Comparison of ENCODE assay signal across 35 mouse cellular contexts in genomic region chr6:142329201-142329600, GRCm38 (mm10). TPM values are rescaled to one million over a fixed set of nuclear protein-coding genes. Genes with fewer than 3 reads are reported as not detected.
"Had no signal": no experiment of that assay in that cellular context is flagged by ENCODE, and none has a peak within 500 bp of the region (broad histone marks: within the 10 kb centered on the region; RNA-seq: fewer than 3 reads in every experiment).

No protein-coding gene starts in this region.

- H3K27me3 ChIP-seq: embryonic facial prominence, embryonic 12.5 days; embryonic facial prominence, embryonic 13.5 days; embryonic facial prominence, embryonic 15.5 days; forebrain, embryonic 12.5 days; forebrain, embryonic 13.5 days; forebrain, embryonic 15.5 days had no signal

- H3K9ac ChIP-seq: embryonic facial prominence, embryonic 12.5 days; embryonic facial prominence, embryonic 13.5 days; embryonic facial prominence, embryonic 15.5 days; forebrain, embryonic 12.5 days; forebrain, embryonic 13.5 days; forebrain, embryonic 15.5 days; forebrain, postnatal 0 days had no signal

- H3K9me3 ChIP-seq: embryonic facial prominence, embryonic 10.5 days; embryonic facial prominence, embryonic 12.5 days; embryonic facial prominence, embryonic 13.5 days; embryonic facial prominence, embryonic 15.5 days; forebrain, embryonic 10.5 days; forebrain, embryonic 12.5 days; forebrain, embryonic 13.5 days; forebrain, embryonic 15.5 days had no signal

- DNase-seq: cerebellum, adult 9-10 months; cerebellum, adult 9-11 months; cerebellum, postnatal 10 days; cerebellum, postnatal 14 days; cerebellum, postnatal 25 days; cerebellum, postnatal 36 days; embryo, embryonic 11 days; forebrain, postnatal 0 days; gastrocnemius, adult 2 months; gastrocnemius, postnatal 10 days; gastrocnemius, postnatal 14 days; gastrocnemius, postnatal 25 days; gastrocnemius, postnatal 36 days; heart, adult 11 months; heart, adult 18-20 months; heart, adult 2 months had no signal

- H3K4me3 ChIP-seq: embryonic facial prominence, embryonic 10.5 days; embryonic facial prominence, embryonic 12.5 days; embryonic facial prominence, embryonic 13.5 days; embryonic facial prominence, embryonic 15.5 days; erythroblast, embryonic 14.5 days; forebrain, embryonic 10.5 days; forebrain, embryonic 12.5 days; forebrain, embryonic 13.5 days; forebrain, embryonic 15.5 days; gastrocnemius, adult 2 months; heart, adult 2 months had no signal

- H3K27ac ChIP-seq: embryonic facial prominence, embryonic 10.5 days; embryonic facial prominence, embryonic 12.5 days; embryonic facial prominence, embryonic 13.5 days; embryonic facial prominence, embryonic 15.5 days; forebrain, embryonic 10.5 days; forebrain, embryonic 12.5 days; forebrain, embryonic 13.5 days; forebrain, embryonic 15.5 days; gastrocnemius, adult 2 months; heart, adult 2 months had no signal

- H3K4me1 ChIP-seq: embryonic facial prominence, embryonic 12.5 days; embryonic facial prominence, embryonic 13.5 days; embryonic facial prominence, embryonic 15.5 days; forebrain, embryonic 10.5 days; forebrain, embryonic 12.5 days; forebrain, embryonic 13.5 days; forebrain, embryonic 15.5 days had no signal

- H3K36me3 ChIP-seq: embryonic facial prominence, embryonic 10.5 days; embryonic facial prominence, embryonic 12.5 days; embryonic facial prominence, embryonic 13.5 days; embryonic facial prominence, embryonic 15.5 days; forebrain, embryonic 10.5 days; forebrain, embryonic 12.5 days; forebrain, embryonic 15.5 days had no signal

RNA-seq across cellular contexts. Expression of gene Slco1a5, which starts 6.4 kb away (rescaled TPM):
- total RNA-seq: common myeloid progenitor, adult 5-6 weeks; gastrocnemius, adult 18-20 months; gastrocnemius, adult 2 months; gastrocnemius, adult 8-10 months; gastrocnemius, postnatal 10 days; gastrocnemius, postnatal 14 days; gastrocnemius, postnatal 25 days; gastrocnemius, postnatal 36 days; gastrocnemius, postnatal 4 days; granulocyte monocyte progenitor cell, adult 5-6 weeks; heart, adult 18-20 months; heart, adult 2 months; heart, adult 8-10 months had no signal
- polyA plus RNA-seq: embryonic facial prominence, embryonic 12.5 days; embryonic facial prominence, embryonic 13.5 days; erythroblast, embryonic 14.5 days had no signal

RNA-seq across cellular contexts. Expression of gene Iapp, which starts 31.0 kb away (rescaled TPM):
- total RNA-seq: common myeloid progenitor, adult 5-6 weeks; forebrain, postnatal 0 days; gastrocnemius, adult 18-20 months; gastrocnemius, adult 2 months; gastrocnemius, adult 8-10 months; gastrocnemius, postnatal 10 days; gastrocnemius, postnatal 14 days; gastrocnemius, postnatal 25 days; gastrocnemius, postnatal 36 days; gastrocnemius, postnatal 4 days; granulocyte monocyte progenitor cell, adult 5-6 weeks; heart, adult 18-20 months; heart, adult 2 months; heart, adult 8-10 months had no signal
- polyA plus RNA-seq: cortical plate, adult 2 months; embryonic facial prominence, embryonic 13.5 days; erythroblast, embryonic 14.5 days; forebrain, embryonic 10.5 days; forebrain, embryonic 11.5 days; forebrain, embryonic 16.5 days; frontal cortex, adult 2 months; heart, adult 2 months had no signal
